Mouse (Mus musculus) midbrain, postnatal 0 days (tissue): ENCODE measurements around the gene Myo16. TPM values are rescaled to one million over a fixed set of nuclear protein-coding genes. Genes with fewer than 3 reads are reported as not detected.
A peak's percentile ranks its signal among the peaks of the same experiment; 100 is the strongest.

Experiments
- ATAC-seq: fragments of 200-750 bp; cut with Nextera tagmentation; 2 replicates; pipeline ENCODE4 v1.8.0; 2017; ENCODE audit warnings: moderate number of reproducible peaks, mild to moderate bottlenecking, moderate TSS enrichment, moderate library complexity; ENCODE audit not compliant: low FRiP score
- DNase-seq: peaks from one replicate; pipeline ENCODE4 v3.0.0-alpha.2; 2015; ENCODE audit warnings: low spot score
- H3K27ac ChIP-seq: fragments of 300-500 bp; sonication (generic); 2 replicates; pipeline ENCODE4 v1.5.1; 2014; ENCODE audit warnings: low read depth, mild to moderate bottlenecking, low read length, mixed read lengths
- H3K27me3 ChIP-seq: fragments of 300-500 bp; sonication (generic); 2 replicates; pipeline ENCODE4 v1.6.1; 2014; ENCODE audit warnings: low read length, control low read depth, mixed read lengths; ENCODE audit not compliant: insufficient read depth
- H3K36me3 ChIP-seq: fragments of 300-500 bp; sonication (generic); 2 replicates; pipeline ENCODE4 v1.6.1; 2014; ENCODE audit warnings: low read length, control low read depth, mixed read lengths; ENCODE audit not compliant: insufficient read depth
- H3K4me1 ChIP-seq: fragments of 300-500 bp; sonication (generic); 2 replicates; pipeline ENCODE4 v1.6.1; 2014; ENCODE audit warnings: mild to moderate bottlenecking, control low read depth, antibody characterized with exemption, low read length, mixed read lengths; ENCODE audit not compliant: insufficient read depth
- H3K4me2 ChIP-seq: fragments of 300-500 bp; sonication (generic); 2 replicates; pipeline ENCODE4 v1.6.1; 2014; ENCODE audit warnings: low read depth, mild to moderate bottlenecking, low read length, mixed read lengths; ENCODE audit not compliant: poor library complexity, severe bottlenecking
- H3K4me3 ChIP-seq: fragments of 300-500 bp; sonication (generic); 2 replicates; pipeline ENCODE4 v1.5.1; 2014; ENCODE audit warnings: low read depth, mild to moderate bottlenecking, low read length, moderate library complexity
- H3K9ac ChIP-seq: fragments of 300-500 bp; sonication (generic); replicated peaks from 2 replicates; pipeline ENCODE4 v1.6.1; 2014; ENCODE audit warnings: mild to moderate bottlenecking, low read length, moderate library complexity, mixed read lengths; ENCODE audit not compliant: poor library complexity, severe bottlenecking
- H3K9me3 ChIP-seq: fragments of 300-500 bp; sonication (generic); 2 replicates; pipeline ENCODE4 v1.6.1; 2016; ENCODE audit warnings: low read length, control low read depth
- CTCF ChIP-seq: IDR thresholded peaks from 2 replicates; pipeline ENCODE4 v1.5.1; 2016; ENCODE audit warnings: antibody characterized with exemption, mild to moderate bottlenecking
- WGBS: fragments of 180-500 bp; shearing (Covaris S2); extraction: QIAGEN DNeasy Blood & Tissue Kit; methylation state at CpG from one replicate; pipeline ENCODE4 v1.1.7; 2014; 5-methylcytosine and 5-hydroxymethylcytosine counted together
- polyA plus RNA-seq: library from polyadenylated mRNA; unstranded; fragments of >200 nt; fragmentation: Nextera tagmentation; extraction: Ambion mirVana; gene quantifications from 2 replicates; pipeline ENCODE4 v1.2.1, GENCODE M21; 2015
- total RNA-seq: library from RNA; depleted of rRNA; stranded (reverse); fragments of >200 nt; gene quantifications from 2 replicates; pipeline ENCODE4 v1.2.3, GENCODE M21; 2014

Gene Myo16
- total and polyA plus RNA-seq, 2 experiments from 2014 or later, result 7.7 to 59.9 TPM

DNA sequence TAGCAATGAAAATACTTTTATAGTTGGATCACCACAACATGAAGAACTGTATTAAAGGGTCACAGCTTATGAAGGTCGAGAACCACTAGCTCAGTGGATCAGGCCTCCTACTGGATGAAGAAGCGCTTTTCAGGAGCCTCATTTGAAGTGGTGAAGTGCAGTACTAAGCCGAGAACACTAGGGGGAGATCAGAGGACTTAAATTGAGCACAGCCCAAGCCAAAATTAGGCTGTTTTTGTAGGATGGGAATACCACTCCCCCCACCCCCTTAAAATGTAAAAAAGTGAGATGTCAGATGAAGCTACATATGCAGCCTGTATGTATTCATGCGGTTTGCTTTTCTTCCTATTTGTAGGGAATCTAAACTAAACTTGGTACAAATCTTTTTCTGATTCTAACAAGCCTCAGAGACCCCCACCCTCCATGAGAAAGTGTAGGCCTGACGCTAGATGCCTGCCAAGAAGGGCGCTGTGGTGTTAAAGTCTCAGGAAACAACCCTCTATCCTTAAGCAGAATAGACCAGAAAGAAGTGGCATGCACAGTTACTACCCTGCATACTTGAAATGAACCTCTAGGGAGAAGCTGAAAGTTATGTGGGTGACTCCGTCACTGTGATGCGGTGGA lies 77.1 kb downstream of the Myo16 start:
- Histone ChIP-seq H3K27me3 (no peaks in the 10 kb centered on the region), H3K4me2 (no peak overlapping the region), H3K27ac (no peak overlapping the region), H3K36me3 (no peaks in the 10 kb centered on the region), H3K4me1 (no peaks in the 10 kb centered on the region), H3K4me3 (no peak overlapping the region), H3K9me3 (no peaks in the 10 kb centered on the region), H3K9ac (no peak overlapping the region)
- peak; percentile 83 for DNase-seq
- peak; percentile 84 for TF ChIP-seq CTCF
- ATAC-seq, result no peak
- 59% methylated on average over 8 of the region's 8 CpGs for WGBS

DNA sequence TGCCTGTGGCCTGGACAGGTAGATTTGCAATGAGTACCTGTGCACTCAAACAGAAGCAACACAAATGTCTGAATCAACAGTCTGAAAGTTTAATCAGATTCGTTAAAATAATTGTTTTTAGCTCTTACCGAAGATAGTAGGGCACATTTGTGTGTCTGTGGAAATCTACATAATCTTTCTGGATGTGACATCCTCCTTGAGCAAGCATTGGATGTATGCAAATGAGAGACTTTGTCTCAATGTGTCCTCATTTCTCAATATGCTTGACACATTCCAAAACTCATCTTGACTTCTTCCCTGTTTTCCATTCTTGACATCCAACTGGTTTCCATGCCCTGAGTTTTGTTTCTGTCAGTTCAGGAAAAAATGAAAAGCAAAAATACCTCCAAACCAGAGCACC lies 80.8 kb downstream of the Myo16 start:
- H3K27ac ChIP-seq, result no peak overlapping the region
- no peaks in the 10 kb centered on the region for H3K9me3 ChIP-seq
- H3K4me1 ChIP-seq, result no peaks in the 10 kb centered on the region
- WGBS, result 79% methylated on average over 2 of the region's 2 CpGs
- no peaks in the 10 kb centered on the region for H3K36me3 ChIP-seq
- no peak for DNase-seq
- H3K4me3 ChIP-seq, result no peak overlapping the region
- no peak for ATAC-seq
- no peaks in the 10 kb centered on the region for H3K27me3 ChIP-seq
- H3K4me2 ChIP-seq, result no peak overlapping the region
- no peak overlapping the region for H3K9ac ChIP-seq
- TF ChIP-seq CTCF, result no peak

DNA sequence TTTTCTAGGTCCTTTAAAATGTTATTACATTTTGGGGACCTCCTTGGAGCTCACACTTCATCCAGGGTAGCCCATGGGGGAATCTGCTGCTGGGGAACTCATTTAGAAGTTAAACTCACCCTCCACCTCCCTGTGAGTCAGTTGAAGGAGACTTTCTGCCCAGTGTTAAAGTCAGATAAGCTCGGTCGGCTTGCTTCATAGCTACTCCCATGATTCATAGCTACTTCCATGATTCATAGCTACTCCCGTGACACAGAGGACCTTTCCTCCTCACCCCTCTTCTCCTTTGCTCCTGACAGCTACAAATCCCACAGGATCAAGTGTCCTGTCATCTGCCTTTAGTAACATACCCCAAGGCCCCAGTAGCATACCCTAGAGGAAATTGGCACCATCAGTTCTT lies 89.6 kb downstream of the Myo16 start:
- DNase-seq (no peak), ATAC-seq (no peak)
- no peaks in the 10 kb centered on the region for H3K27me3 ChIP-seq
- H3K27ac ChIP-seq, result no peak overlapping the region
- H3K9me3 ChIP-seq, result no peaks in the 10 kb centered on the region
- no peak for TF ChIP-seq CTCF
- WGBS, result 78% methylated on average over 3 of the region's 3 CpGs
- H3K4me3 ChIP-seq, result no peak overlapping the region
- H3K36me3 ChIP-seq, result no peaks in the 10 kb centered on the region
- H3K4me2 ChIP-seq, result no peak overlapping the region
- H3K4me1 ChIP-seq, result no peaks in the 10 kb centered on the region
- H3K9ac ChIP-seq, result no peak overlapping the region

DNA sequence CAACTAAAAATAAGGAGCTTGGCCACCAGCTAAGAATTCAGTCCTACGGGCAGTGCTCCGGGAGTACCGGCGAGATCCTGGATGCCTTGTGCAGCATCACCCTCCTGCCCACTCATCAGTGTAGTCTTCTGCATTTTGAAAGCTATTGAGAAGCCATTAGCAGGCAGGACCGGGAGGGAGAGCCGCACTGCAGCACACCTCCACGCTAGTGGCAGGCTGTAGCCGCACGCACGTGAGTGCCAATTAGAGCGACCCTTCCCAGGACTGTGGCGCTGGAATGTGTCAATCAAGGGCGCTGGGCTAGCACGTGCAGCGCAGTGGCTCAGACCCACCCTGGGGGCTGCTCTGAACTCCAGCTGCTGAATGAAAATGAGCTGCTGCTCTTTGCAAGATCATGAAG lies 95.4 kb downstream of the Myo16 start:
- DNase-seq, result peak; percentile 46

DNA sequence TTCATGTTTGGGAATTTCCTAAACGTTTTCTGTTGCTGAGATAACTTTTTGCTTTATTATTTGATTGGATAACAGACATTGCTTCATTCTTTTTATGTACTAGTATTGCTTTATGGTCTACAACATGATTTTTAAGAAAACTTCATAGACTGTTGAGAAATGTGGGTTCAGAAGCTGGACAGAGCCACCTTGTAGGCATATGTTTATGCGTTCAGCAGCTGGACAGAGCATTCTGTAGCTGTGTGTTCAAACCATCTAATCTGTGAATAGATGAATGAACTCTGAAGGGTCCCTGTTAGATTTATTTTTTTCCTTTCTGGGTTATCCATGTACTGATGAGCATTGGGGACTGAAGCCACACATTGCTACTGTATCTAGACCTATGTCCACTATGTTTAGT lies 102.0 kb downstream of the Myo16 start:
- 85% methylated on average over 2 of the region's 2 CpGs for WGBS
- no peak overlapping the region for H3K9ac ChIP-seq
- H3K27me3 ChIP-seq, result no peaks in the 10 kb centered on the region
- no peaks in the 10 kb centered on the region for H3K4me1 ChIP-seq
- no peak for ATAC-seq
- H3K9me3 ChIP-seq, result no peaks in the 10 kb centered on the region
- TF ChIP-seq CTCF, result no peak
- no peak overlapping the region for H3K4me3 ChIP-seq
- no peak overlapping the region for H3K27ac ChIP-seq
- no peak overlapping the region for H3K4me2 ChIP-seq
- H3K36me3 ChIP-seq, result no peaks in the 10 kb centered on the region
- no peak for DNase-seq

More for the DNA sequence above, 95.4 kb downstream of the Myo16 start:
- under 1% methylated on average over 15 of the region's 15 CpGs for WGBS
- Histone ChIP-seq H3K4me1 (no peaks in the 10 kb centered on the region), H3K27ac (peak overlapping the region; percentile 0; the same call in 1 of the 2 replicates), H3K4me2 (peak overlapping the region; percentile 50), H3K9ac (peak overlapping the region; percentile 2), H3K36me3 (no peaks in the 10 kb centered on the region), H3K9me3 (no peaks in the 10 kb centered on the region), H3K4me3 (peak overlapping the region; percentile 30), H3K27me3 (no peaks in the 10 kb centered on the region)
- no peak for TF ChIP-seq CTCF
- ATAC-seq, result peak; percentile 79

DNA sequence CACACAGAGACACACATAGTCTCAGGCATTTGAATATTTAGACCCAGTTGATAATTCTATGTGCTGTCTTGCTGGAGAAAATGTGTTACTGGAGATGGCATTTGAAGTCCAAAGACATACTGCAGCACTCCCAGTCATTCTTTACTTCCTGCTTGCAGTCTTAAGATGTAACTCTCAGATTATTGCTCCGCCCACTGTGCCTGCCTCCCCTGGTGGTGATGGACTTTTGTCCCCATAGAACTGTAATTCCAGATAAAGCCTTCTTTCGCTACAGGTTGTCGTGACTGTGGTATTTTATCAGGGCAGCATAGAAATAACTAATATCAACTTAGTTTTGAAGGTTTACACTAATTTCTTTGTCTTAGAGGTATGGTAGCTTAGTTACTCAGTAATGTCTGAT lies 102.9 kb downstream of the Myo16 start:
- TF ChIP-seq CTCF, result no peak
- Histone ChIP-seq H3K4me1 (no peaks in the 10 kb centered on the region), H3K4me3 (no peak overlapping the region), H3K27me3 (no peaks in the 10 kb centered on the region), H3K36me3 (no peaks in the 10 kb centered on the region), H3K27ac (no peak overlapping the region), H3K9me3 (no peaks in the 10 kb centered on the region), H3K9ac (no peak overlapping the region), H3K4me2 (no peak overlapping the region)
- no peak for DNase-seq
- 86% methylated on average over 3 of the region's 3 CpGs for WGBS
- ATAC-seq, result no peak
